Mouse (Mus musculus): ENCODE data around the gene Polr3b. TPM values are rescaled to one million over a fixed set of nuclear protein-coding genes. Genes with fewer than 3 reads are reported as not detected.

Polr3b gene
- total RNA-seq, 2 experiments from 2014 or later, result 22.4 to 26.8 TPM

- DNase-seq, result no peak
Observed at GRCm38 (mm10) chr10:84610783-84611182, 11.3 kb upstream of the Polr3b start.

DNA sequence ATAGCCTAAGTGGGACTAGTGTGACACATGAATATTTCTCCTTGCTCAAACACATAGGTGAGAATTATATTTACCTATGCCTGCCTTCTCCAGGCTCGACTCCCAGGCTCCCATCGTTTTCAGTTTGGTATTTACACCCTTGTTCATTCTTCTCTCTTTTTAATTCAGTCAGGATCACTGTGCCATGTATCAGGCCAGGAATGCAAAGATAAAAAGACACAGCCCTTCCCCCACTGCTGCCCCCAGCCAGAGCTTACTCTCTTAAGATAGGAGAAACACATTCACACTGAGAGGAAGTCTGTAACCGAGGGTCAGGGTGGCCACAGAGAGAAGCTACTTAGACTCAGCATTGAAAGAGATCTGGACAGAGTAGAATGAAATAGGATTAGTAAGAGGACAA, 10.4 kb upstream of the Polr3b start:
- no peak for DNase-seq

DNA sequence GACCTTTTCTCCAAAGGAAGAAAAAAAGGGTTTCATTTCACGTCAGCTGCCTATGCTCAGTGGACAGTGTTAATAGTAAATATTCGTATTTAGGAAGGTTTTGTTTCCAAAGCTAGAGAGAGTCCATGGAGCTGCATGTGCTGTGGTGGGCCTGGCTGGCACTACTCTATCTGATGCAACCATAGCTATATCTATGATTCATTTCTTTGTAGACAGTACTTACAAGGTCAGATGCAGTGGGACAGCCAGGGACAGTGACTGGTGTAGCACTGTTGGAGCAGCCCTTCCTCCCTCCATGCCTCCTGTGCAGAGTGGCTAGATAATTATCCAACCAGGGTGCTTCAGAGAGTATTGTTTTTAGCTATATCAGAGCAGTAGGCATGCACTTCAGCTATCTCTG, 9.8 kb upstream of the Polr3b start:
- DNase-seq, result peak; percentile 63

DNA sequence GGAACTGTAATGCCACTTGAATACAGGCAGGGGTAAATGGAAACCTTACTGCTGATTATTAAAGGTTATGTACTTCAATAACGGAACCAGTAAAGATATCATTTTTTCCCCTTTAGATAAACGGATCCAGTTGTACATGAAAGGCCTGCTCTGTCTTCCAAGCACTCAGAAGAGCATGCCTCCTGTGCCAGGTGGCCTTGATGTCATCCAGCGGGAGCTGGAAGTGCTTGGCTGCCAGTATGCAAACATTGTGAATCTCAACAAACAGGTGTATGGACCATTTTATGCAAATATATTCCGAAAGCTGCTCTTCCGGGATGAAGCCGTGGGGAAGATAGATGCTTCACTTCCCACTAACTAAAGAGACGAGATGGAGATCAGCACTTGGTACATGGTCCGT, 8.7 kb upstream of the Polr3b start:
- no peak for DNase-seq

DNA sequence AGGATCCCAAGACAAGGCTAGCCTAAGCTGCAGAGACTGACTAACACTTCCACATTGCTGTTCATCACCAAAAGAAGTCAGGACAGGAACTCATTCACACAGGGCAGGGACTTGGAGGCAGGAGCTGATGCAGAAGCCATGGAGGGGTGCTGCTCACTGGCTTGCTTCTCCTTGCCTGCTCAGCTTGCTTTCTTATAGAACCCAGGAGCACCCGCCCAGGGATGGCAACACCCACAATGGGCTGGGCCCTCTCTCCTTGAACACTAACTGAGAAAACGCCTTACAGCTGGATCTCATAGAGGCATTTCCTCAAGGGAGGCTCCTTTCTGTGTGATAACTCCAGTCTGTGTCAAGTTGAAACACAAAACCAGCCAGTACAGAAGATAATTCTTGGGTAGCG, 7.0 kb upstream of the Polr3b start:
- DNase-seq, result no peak

DNA sequence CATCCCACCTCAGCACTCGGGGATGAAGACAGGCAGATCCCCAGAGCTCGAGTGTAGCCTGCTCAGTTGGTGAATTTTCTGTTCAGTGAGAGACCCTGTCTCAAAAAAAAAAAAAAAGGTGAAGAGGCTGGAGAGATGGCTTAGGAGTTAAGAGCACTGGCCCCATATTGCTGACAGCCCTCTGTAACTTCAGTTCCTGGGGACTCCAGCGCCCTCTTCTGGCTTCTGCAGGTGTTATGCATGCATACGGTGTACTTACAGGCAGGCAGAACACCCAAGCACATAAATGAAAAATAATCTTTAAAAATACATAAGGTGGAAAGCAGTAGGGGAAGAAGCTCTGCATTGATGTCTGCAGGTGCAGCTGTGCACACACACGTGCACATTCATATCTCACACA, 9.1 kb downstream of the Polr3b start:
- DNase-seq, result peak; percentile 64

GRCm38 (mm10) chr10:84632005-84632404, 9.9 kb downstream of the Polr3b start:
- DNase-seq, result no peak

DNA sequence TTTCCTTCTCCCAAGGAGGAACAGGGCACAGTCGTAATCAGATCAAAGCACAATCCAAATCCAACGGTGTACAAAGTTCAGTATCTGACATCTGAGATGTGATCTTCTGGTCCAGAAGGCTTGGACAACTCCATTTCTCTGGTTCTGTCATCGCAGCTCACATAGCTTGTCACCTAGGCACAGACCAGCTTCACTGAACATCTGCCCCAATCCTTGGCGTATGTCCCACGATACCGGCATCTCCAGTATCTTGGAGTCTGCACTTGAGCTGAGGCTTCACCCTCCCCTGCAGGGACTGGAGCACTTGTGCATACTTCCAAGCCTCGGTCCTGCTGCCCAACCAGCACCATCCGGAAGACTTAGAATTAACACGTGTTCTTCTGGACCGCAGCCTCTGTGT, 14.6 kb downstream of the Polr3b start:
- no peak for DNase-seq

DNA sequence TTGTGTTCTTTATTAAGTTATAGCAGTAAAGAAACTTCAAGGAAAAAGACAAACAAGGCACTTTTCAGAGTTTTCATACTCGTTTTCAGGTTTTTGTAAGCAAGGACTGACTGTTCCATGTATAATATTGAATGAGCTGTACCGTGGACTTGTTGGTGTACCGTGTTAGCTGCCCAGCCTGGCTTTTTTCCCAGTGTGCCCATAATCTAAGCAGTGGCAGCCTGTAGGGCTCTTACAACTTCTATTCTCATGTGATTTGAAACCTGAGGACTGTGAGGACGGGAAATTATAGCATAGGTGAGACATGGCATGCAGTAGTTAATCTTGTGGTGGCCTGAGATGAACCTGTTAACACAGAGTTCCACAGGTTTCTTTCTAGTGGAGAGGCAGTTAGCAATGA, 16.3 kb downstream of the Polr3b start:
- no peak for DNase-seq

DNA sequence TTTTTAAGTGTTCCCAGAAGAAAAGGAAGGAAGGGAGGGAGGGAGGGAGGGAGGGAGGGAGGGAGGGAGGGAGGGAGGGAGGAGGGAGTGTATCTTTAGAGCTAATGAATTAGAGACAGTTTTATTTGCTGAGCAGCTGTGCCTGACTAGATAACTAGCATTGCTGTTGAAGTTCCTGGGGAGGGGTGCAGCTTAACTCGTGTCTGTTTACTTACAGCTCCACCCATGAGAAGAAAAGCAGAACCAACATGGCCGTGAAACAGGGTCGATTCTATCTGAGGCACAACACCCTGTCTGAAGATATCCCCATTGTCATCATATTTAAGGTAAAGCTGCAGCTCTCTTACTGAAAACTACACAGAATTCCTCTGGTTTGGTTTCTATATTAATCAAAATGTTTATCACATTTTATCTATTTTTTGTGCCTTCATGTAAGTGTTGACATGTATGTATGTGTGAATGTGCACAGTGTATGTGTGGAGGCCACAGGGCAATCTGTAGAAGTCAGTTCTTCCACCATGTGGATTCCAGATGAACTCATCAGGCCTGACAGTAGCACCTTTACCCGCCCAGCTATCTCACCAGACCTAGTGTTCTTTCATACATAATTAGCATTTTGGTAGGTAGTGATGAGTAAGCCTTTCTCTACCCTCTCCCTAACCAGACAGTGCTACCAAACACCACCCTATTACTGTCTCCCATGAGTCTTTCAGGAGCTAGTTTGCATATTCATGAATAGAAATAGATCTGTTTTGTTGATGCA, 17.6 kb downstream of the Polr3b start:
- no peak for DNase-seq

GRCm38 (mm10) chr10:84640861-84641260, 18.8 kb downstream of the Polr3b start:
- no peak for DNase-seq

DNA sequence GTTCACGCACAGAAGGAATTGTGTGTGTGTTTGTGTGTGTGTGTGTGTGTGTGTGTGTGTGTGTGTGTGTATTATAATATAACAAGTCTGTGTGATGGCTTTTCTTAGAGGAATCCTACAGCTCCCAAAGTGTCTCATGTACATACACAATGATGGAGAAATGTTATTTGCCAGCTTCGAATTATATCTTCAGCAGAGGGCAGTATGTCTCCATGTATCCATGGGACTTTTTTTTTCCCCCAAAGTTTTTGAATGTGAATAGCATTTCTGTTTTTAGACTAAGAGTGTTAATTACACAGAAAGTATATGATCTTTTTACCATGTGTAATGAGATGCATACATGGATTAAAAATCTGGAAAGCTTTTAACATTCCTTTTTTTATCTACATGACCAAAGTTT, 19.5 kb downstream of the Polr3b start:
- DNase-seq, result no peak

DNA sequence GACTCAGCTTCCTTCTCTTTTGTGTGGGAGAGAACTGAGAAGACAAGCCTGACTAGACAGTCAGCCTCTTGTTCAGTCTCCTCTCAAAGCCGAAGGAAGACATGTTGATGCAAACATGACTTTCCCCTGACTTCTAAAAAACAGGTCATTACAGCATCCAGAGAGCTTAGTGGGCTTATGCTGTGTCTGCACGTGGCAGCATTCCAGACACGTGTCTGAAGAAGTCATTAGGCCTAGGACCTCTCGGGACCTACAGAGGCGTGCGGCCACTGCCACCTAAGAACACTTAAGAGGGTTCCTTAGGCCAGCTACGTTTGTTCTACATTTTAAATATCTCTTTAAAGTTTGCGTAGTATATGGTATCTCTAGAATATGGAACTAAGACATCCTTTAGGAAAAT, 23.8 kb downstream of the Polr3b start:
- DNase-seq, result no peak

- no peak for DNase-seq
Observed at GRCm38 (mm10) chr10:84646506-84647102, 24.5 kb downstream of the Polr3b start.

DNA sequence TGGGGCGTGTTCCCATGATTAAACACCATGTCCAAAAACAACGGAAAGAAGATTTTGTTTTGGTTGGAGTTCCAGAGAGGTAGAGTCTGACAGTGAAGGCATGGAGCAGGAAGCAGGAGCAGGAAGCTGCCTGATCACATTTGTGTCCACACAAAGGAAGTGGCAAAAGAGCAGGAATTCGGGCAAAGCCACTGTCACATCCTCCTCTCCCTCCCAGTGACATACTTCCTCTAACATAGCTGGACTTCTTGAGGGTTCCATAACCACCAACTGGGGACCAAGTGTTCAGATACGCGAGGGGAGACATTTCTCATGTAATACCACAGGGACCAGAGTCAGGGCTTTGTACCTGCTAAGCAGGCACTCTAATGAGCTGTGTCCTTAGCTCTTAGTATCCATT, 25.2 kb downstream of the Polr3b start:
- DNase-seq, result no peak

DNA sequence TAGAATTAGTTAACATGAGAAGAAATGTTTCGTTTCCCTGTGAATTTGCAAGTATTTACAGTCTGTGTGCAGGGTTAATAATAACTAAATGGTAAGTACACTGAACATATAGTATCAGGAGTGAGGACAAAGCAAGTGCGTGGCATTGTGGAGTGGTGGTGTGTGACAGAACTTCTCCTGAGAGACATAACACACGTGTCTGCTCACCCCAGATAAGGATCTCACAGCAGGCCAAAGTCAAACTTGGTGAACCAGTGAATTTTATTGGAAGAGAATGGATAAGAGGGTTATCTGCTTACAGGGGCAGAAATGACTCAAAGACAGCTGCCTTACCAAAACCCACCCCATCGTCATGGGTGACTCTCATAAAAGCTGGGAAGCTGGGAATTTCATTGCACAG, 26.8 kb downstream of the Polr3b start:
- no peak for DNase-seq

- no peak for DNase-seq
Observed at GRCm38 (mm10) chr10:84654029-84654428, 31.9 kb downstream of the Polr3b start.

GRCm38 (mm10) chr10:84654731-84655130, 32.6 kb downstream of the Polr3b start:
- no peak for DNase-seq

DNA sequence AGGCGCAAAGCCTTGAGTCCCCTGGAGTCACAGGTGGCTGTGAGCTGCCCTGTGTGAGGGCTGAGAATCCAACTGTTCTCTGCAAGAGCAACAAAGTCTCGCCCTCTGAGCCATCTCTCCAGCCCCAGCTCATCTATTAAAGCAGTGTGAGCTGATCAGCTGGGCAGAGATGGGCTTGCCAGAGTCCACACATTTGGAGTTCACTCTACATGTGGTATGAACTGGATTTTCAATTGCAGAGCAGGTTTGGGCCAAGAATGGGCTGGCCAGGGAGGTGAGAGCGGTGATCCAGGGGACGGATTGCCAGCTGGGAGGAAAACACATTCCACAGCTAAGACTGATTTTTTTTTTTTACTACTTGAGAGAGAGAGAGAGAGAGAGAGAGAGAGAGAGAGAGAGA, 34.5 kb downstream of the Polr3b start:
- DNase-seq, result peak; percentile 59

GRCm38 (mm10) chr10:84657437-84658087, 35.5 kb downstream of the Polr3b start:
- DNase-seq, result no peak

GRCm38 (mm10) chr10:84658088-84658848, 36.2 kb downstream of the Polr3b start:
- no peak for DNase-seq

DNA sequence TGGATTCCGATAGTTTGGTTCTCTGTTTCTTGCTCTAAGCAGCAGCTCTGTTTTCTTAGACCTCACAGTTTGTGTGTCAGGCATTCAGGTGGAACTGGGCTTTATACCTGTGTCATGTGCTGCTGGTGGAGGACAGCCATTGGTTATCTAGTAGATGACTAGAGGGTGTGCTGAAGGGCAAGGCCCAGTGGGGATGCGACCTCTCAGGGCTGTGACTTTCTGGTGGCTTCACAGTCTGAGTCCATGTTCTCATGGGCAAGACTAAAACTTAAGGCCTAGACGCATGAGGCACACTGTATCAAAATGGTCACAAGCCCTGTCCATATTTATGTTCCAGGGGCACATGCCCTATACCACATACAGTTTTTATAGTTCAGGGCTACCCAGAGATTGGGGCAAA, 37.2 kb downstream of the Polr3b start:
- no peak for DNase-seq

GRCm38 (mm10) chr10:84662138-84662537, 40.0 kb downstream of the Polr3b start:
- no peak for DNase-seq
